Mouse (Mus musculus) G1E (cell line): ENCODE measurements around the gene Majin.

ENCODE experiments used
- CTCF ChIP-seq: IDR thresholded peaks from 2 replicates; pipeline ENCODE4 v1.5.1; 2012; ENCODE audit warnings: low read depth, low read length, inconsistent platforms, mixed read lengths
- GATA1 ChIP-seq: IDR thresholded peaks from 2 replicates; pipeline ENCODE4 v1.6.1; 2012; ENCODE audit warnings: borderline replicate concordance, low read length, inconsistent platforms, mixed read lengths
- TAL1 ChIP-seq: conservative IDR thresholded peaks from 2 replicates; pipeline ENCODE4 v1.6.1; 2012; ENCODE audit warnings: low read depth, low read length, inconsistent platforms, mixed read lengths

GRCm38 (mm10) chr19:6240136-6240535 is 55.9 kb downstream of the Majin start:
- no peak for TF ChIP-seq CTCF
- TF ChIP-seq TAL1, result no peak
- no peak for TF ChIP-seq GATA1
